Mouse (Mus musculus): ENCODE results near the gene Clip1.

DNA sequence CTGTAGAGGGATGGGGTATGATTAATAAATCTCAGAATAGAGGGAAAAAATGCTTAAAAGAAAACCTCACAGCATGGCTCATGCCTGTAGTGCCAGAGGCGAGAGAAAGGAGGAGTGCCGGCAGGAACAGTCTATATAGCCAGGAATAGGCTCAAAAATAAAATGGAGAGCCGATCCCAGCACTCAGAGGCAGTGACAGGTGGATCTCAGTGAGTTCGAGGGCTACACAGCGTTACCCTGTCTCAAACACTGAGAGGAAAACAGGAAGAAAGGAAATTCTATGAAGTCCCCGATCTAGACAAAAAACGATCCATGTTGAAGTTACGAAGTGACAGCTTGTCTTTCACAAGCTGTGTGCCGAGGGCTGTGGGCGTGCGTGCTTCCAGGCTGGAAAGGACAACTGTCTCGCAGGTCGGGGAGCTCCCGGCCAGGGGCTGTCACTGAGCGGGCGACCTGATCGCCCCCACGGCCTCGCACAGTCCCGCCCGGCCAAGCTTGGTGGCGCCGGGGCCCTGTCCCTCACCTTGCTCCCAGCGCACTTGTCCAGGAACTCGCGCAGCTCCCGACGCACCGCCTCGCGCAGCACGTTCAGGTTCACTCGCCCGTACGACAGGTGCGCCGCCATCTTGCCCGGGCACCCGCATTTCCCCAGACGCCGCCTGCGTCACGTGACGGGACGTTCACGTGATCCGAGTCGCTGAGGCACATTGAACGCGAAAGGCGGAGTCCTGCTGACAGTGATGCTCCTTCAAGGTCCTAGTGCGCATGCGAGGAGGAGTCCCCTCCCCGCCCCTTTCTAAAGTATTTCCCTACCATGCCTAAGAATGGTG is 111.8 kb downstream of the Clip1 start, which contains the start of gene Vps33a:
- TF ChIP-seq CTCF (IDR thresholded peaks at IDR 0.05; ENCODE audit: borderline replicate concordance, insufficient read depth, low read length) (no peak), POLR2A (IDR thresholded peaks at IDR 0.05; ENCODE audit: low read depth, low read length) (peak; percentile 87)

All from embryonic fibroblast, embryonic 13.5 days (primary cell).